Mouse (Mus musculus) bone marrow, adult 2 months (tissue): Measurements from ENCODE around the gene Calcrl.

Experiments used
- CTCF ChIP-seq: fragments of 200-500 bp; IDR thresholded peaks from 2 replicates; pipeline ENCODE4 v1.5.1; 2011; ENCODE audit warnings: low read length, control low read depth; ENCODE audit not compliant: control insufficient read depth, insufficient read depth
- POLR2A ChIP-seq: fragments of 200-500 bp; IDR thresholded peaks from 2 replicates; pipeline ENCODE4 v1.6.1; 2011; ENCODE audit warnings: low read depth, mild to moderate bottlenecking, control low read depth, low read length, borderline replicate concordance; ENCODE audit not compliant: control insufficient read depth

DNA sequence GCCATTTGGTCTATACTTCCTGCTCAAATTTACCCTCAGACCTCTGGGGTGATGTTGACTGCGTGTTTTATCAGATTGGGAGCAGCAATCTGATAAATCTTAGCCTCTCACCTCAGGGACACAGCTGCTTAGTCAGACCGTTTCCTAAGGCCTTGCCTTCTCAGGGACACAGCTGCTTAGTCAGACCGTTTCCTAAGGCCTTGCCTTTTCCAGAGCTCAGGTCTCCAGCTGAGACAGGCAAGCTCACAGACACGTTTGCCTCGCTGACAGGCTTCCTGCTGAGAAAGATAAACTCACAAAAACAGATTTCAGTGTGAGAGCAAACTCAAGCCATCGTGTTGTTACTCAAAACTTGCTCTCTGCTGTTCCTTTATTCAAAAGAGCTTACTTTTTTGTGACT, 49.4 kb upstream of the Calcrl start:
- no peak for TF ChIP-seq CTCF
- TF ChIP-seq POLR2A = no peak
